Mouse (Mus musculus): ENCODE measurements around the gene Rpgrip1.
A peak's percentile ranks its signal among the peaks of the same experiment; 100 is the strongest.
"Not testable (repeated sequence)": the region's sequence is repeated elsewhere in the genome, so short reads cannot be mapped to it uniquely, and the experiment has no call there.

The Rpgrip1 gene

DNA sequence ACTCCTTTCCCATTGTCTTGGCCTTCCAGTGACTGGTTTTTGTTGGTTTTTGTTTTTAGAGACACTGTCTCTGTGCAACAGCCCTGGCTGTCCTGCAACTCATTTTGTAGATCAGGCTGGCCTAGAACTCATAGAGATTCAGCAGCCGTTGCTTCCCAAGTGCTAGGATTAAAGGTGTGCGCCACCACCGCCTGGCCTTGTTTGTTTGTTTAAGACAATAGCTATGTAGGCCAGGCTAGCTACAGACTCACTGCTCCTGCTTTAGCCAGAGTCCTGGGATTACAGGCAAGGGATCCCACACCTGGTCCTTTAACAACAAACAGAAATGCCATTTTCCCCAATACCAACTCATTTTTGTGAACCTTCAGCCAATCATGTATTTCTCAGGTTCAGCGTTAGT is at the start of gene Rpgrip1:
Gene Rpgrip1, plus strand, starts transcription at position 359 of the 400 bp plus-strand sequence.
- no peak for DNase-seq (ENCODE audit: low spot score in 2 of 2)

GRCm38 (mm10) chr14:52060800-52061199 is 49.7 kb upstream of the Rpgrip1 start:
- no peak for DNase-seq (ENCODE audit: low spot score in 2 of 2)

DNA sequence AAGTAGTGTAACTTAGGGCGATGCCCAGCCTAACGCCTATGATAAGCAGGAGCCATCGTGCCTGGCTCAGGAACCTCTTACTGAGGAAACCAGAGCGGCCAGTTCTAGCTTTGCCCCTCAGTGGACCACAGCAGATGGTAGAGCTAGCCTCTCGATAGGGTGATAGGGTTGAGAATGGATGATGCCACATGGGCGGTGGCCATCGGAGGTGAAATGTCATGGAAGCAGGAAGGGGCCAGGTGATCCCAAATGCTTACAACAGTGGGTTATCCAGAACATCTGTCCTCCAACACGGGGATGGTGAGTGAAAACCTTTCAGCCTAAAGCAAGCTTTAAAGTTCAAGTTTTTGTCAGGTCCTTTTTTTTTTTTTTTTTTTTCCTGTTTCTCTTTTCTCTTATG is 48.7 kb upstream of the Rpgrip1 start:
- no peak for DNase-seq (ENCODE audit: low spot score in 2 of 2)

DNA sequence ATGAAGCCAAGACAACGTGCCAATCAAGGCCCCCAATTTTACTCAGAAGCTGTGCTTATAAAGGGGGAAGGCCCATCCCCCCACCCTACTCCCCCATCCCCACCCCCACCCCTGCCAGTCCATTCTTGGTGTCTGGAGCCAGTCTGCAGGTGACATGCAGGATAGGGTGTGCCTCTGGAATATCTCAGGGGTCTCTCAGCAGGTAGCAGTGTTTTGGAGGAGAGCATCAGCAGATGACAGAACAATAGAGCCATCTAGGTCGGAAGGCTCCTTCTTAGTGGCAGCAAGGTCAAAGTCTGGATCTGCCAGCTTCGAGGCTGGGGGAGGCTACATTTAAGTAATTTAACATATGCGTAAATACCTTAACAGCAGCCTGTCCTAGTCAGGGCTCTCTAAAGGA is 44.4 kb upstream of the Rpgrip1 start:
- no peak for DNase-seq (ENCODE audit: low spot score in 2 of 2)

DNA sequence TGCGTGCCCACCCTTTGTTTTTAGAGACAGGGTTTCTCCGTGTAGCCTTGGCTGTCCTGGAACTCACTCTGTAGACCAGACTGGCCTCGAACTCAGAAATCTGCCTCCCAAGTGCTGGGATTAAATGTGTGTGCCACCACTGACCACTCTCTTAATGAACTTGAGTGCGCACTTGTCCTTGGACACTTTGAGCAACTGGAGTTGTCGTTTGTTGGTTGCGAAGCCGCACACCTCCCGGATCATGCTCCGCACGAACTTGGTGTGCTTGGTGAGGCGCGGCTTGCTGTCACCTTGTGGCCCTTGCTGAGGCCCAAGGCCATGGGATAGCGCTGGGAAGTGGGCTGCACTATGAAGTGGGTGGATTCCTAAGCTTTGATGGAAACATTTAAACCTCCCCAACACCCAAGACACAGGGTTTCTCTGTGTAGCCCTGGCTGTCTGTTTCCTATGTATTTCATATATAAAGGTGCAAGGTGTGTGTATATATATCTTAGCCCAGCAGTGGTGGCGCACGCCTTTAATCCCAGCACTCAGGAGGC is 38.8 kb upstream of the Rpgrip1 start:
- no peak for DNase-seq (ENCODE audit: low spot score in 2 of 2)

GRCm38 (mm10) chr14:52083083-52083482 is 27.4 kb upstream of the Rpgrip1 start:
- no peak for DNase-seq (ENCODE audit: low spot score in 2 of 2)

GRCm38 (mm10) chr14:52094533-52094932 is 16.0 kb upstream of the Rpgrip1 start:
- DNase-seq (ENCODE audit: low spot score in 2 of 2): no peak

DNA sequence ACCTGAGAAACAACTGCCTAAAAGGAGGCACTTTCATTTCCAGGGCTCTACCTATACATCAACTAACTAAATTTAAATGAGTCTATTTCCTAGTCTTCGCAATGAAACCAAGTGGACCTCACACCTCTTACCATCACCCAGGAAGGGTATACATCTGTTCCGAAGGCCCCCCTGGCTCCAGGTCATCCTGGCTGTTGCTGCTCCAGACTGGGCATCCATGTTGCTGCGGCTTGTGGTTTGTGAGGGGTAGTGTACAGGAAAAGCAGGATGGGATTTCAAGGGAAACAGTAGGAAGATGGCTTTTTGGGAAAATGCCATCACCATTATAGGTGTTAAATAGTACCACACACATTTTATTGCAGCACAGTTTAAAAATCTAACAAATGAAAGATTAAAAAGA is 13.3 kb upstream of the Rpgrip1 start:
- DNase-seq (ENCODE audit: low spot score in 2 of 2): not testable (repeated sequence)

DNA sequence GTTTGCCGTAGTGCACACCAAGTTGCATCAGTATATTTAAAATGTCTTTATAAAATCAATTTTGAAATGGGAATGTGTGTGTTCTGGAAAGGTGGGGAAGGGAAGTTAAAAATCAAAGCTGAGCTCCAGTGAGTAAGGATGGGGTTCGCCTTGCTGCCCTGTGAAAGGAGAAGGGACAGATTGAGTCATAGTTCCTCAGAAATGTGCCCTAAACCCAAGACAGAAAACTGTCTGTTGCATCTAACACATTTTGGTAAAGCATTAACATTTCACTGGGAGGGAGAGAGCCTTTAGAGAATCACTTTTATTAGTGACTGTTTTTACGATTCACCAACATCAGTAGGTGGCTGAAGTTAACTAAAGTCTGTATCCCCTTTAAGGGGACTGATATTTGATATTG is 12.1 kb upstream of the Rpgrip1 start:
- DNase-seq (ENCODE audit: low spot score in 2 of 2): not testable (repeated sequence)

- DNase-seq (ENCODE audit: low spot score in 2 of 2): no peak
These were observed 10.9 kb upstream of the Rpgrip1 start for GRCm38 (mm10) chr14:52099563-52099962.

- no peak for DNase-seq (ENCODE audit: low spot score in 2 of 2)
These were observed 10.1 kb upstream of the Rpgrip1 start for GRCm38 (mm10) chr14:52100170-52100960.

DNA sequence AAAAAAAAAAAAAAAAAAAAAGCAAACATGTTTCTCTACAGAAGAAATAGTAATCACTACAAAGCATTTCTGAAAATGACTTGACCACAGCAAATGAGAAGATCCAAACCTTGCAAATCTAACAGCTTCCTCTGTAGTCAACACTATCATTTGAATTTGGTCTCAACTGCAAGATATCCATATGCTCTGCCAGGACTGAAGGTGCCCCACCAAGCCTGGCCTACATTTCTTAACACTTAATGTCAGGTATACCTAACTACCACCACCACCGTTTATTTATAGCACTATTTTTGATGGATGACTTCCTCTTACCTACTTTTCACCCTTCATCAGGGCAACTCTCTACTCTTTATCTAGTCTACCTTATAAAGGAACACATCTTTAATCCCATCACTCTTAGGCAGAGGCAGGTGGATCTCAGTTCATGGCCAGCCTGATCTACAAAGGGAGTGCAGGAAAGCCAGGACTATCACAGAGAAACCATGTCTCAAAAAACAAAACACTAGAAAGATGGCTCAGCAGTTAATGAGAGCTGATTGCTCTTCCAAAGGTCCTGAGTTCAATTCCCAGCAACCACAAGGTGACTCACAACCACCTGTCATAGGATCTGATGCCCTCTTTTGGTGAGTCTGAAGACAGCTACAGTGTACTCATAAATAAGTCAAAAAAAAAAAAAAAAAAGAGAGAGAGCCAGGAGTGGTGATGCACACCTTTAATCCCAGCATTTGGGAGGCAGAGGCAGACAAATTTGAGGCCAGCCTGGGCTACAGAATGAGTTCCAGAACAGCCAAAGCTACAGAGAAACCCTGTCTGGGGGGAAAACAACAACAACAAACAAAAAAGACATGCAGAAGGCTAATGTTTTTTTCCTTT is 9.0 kb upstream of the Rpgrip1 start:
- no peak for DNase-seq (ENCODE audit: low spot score in 2 of 2)

DNA sequence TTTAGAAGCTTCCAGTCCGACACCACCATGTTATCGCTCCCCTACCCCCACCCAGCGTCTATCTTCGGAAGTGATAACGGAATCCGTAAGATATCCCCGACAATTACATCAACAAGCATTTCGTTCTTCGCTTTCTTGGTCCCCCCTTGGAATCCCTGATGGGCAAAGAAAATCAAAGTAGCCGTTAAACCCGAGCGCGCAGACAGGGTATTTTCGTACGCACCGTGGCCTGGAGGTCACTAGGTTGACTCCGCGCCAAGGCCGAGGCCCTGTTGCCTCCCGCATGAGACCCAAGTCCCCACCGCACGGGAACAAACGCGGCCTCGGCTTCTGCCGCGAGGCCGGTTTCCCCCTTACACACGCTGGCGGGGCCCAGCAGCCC is 7.0 kb upstream of the Rpgrip1 start:
- DNase-seq (ENCODE audit: low spot score in 2 of 2): no peak

- peak; percentile 100 for DNase-seq (ENCODE audit: low spot score in 2 of 2)
These were observed 6.4 kb upstream of the Rpgrip1 start, which contains the start of gene Hnrnpc for GRCm38 (mm10) chr14:52103856-52104676. Hnrnpc (minus strand) TSS chr14:52104028.

- no peak for DNase-seq (ENCODE audit: low spot score in 2 of 2)
These were observed 5.7 kb upstream of the Rpgrip1 start for GRCm38 (mm10) chr14:52104677-52105285.

DNA sequence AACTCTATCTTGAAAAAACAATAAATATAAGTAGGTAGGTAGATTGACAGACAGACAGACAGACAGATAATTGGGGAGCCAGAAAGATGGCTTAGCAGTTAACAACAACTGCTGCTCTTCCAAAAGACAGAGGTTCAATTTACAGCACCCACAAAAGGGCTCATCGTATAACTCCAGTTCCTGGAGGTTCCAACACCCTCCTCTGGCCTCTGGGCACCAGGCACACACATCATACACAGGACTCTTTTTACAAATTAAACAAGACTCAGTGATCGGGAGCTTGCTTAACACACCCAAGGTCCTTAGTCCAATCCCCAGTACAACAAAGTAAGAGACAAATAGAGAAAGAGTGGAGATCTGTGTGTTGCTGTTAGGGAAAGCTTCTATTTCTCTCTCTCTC is 5.2 kb upstream of the Rpgrip1 start:
- DNase-seq (ENCODE audit: low spot score in 2 of 2): no peak

- DNase-seq (ENCODE audit: low spot score in 2 of 2): peak in 1 of 2 experiments; percentile 25
These were observed 3.8 kb upstream of the Rpgrip1 start for GRCm38 (mm10) chr14:52106741-52107140.

DNA sequence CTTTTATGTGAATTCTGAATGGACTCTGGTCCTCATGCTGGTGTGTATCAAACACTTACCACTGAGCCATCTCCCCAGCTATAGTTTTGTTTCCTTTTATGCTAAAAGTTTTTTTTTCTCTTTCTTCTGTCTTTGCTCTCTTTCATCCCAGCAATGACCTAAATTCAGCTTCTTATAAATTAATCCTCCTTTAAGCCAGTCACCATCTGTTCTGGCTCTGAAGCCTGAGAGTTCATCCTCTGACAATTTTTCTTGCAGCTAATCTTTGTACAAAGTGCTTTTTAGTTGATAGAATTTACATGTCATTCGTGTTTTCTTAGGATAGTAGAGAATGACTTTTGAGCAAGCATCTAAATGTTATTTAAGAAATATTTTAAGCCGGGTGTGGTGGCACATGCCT is 2.5 kb upstream of the Rpgrip1 start:
- DNase-seq (ENCODE audit: low spot score in 2 of 2): no peak

DNA sequence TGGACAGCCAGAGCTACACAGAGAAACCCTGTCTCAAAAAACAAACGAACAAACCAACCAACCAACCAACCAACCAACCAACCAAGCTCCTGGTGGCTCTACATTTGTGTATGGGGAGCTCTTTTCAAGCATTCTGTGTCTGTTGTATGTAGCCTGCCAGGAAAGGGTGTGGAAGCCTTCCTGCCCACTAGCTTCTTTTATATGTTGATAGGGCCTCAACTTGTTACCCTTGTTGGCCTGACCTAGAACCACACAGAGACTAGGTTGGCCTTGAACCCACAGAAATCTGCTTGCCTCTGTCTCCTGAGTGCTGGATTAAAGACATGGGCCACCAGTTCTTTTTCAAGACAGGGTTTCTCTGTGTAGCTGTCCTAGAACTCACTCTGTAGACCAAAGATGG is 3.6 kb downstream of the Rpgrip1 start:
- no peak for DNase-seq (ENCODE audit: low spot score in 2 of 2)

GRCm38 (mm10) chr14:52117241-52117640 is 6.7 kb downstream of the Rpgrip1 start:
- no peak for DNase-seq (ENCODE audit: low spot score in 2 of 2)

DNA sequence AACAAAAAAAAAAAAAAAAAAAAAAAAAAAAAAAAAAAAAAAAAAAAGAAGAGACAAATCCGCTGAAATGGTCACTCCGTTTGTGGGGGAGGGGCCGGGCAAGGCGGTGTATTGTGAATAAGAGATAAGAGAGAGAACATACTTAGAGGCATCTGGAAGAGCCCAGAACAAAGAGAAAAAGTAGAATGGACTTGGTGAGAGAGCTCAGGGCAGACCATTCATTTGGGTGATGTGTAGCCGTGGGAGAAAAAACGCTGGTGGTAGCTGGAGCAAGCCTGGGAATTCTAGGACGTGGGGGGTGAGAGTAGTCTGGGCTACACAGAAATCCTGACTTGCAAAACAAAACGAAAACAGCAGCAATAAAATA is 7.9 kb downstream of the Rpgrip1 start:
- no peak for DNase-seq (ENCODE audit: low spot score in 2 of 2)

Data from thymus, postnatal 10 days (tissue).